Mouse (Mus musculus) neutrophil, adult 5-6 weeks (primary cell): ENCODE results near the gene Birc3. TPM values are rescaled to one million over a fixed set of nuclear protein-coding genes. Genes with fewer than 3 reads are reported as not detected.
A peak's percentile ranks its signal among the peaks of the same experiment; 100 is the strongest.
"Not testable (repeated sequence)": the region's sequence is repeated elsewhere in the genome, so short reads cannot be mapped to it uniquely, and the experiment has no call there.

Experiments
- ATAC-seq: fragments of 151-379, 151-347 bp; 2 replicates; pipeline ENCODE4 v1.8.0; 2017; ENCODE audit warnings: mild to moderate bottlenecking, moderate TSS enrichment; ENCODE audit not compliant: insufficient number of reproducible peaks, poor library complexity, low FRiP score, severe bottlenecking; ENCODE audit errors: extremely low read depth
- total RNA-seq: library from RNA; stranded (forward); fragments of 200-1000 nt; gene quantifications from 2 replicates; pipeline ENCODE4 v1.2.3, GENCODE M21; 2017

Birc3 gene
- total RNA-seq: 676 and 709 TPM in 2 replicates

DNA sequence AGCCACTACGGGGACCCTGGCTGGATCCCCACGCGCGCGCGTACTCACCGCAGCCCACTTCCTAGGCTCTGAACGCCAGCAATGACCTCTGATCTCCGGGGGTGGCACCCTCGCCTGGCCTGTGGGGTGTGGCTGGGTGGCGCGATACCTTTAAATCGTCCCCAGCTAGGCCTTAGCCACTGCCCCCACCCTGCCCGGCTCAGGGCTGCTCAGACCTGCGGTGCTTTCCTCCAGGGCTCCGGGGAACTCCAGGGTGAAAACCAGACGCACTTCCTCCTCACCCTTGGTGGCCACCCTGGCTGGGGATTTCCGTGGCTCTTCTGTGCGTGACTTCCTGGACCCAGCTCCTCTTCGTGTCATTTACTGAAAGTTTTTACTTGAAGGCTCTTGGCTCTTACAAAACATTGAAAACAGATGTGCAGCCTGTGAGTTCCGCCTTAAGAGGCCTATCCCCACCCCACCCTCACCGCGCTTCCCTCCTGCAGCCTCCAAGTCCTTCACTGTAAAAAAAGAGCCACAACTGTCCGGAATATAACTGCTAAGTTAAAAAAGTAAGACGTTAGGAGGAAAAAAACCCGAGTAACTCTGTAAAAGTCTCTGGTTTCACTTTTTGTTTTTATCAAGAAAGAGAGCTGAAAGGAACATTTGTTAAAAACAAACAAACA is at the start of gene Birc3:
Gene Birc3, minus strand, starts transcription at position 412 of the 665 bp plus-strand sequence.
- peak; percentile 83 for ATAC-seq

DNA sequence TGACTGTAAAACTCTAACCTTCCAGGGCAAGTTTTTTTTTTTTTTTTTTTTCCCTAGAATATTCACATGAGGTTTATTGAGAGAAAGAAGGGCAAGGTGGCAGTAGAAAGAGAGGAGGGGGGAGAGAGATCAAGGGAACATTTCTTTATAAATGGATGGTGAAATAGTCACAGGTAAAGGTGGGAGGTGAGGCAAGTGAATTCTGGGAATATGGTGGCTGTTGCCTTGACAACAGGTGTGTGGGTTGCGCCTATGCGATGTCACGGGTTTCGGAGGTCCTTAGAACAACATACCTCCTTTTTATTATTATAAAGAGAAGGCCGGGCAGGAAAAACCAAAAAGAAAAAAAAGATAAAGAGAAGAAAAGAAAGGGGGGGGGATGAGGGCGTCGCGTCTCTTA is 41.9 kb upstream of the Birc3 start:
- no peak for ATAC-seq

DNA sequence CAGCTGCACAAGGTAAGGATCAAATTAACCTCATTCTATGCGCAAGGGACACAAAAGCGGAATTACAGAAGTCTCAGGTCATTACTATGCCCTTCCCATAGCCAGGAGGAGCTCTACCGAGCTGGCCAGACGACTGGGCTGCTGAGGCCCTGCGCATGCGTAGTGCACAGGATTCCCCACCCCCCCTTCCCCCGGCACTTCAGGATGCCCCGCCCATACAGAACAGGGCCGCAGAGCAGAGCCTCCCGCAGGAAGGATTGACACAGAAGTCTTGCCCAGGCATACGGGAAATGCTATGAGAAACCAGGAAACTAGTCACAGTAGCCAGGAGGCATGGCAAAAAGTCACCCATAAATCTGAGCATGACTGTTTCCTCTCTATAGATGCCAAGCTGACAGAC is 41.5 kb upstream of the Birc3 start:
- no peak; the same call in 1 of the 2 replicates for ATAC-seq

DNA sequence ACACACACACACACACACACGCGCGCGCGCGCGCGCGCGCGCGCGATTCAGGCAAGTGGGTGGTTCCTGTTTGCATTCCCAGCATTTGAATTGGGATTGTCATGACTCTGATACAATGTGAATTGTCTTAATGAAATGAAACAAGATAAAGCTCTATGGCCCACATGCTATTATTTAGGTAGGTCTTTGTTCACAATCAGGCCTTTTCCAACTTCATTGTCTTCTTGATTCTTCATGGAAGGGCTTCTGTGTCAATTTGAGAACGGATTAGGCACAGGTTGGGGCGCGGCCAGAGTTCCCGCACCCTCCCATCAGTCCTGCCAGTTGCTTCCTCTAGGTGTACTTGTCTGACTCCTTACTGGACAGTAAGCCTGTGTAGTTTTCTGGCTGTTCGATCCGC is 41.0 kb upstream of the Birc3 start:
- ATAC-seq: no peak

DNA sequence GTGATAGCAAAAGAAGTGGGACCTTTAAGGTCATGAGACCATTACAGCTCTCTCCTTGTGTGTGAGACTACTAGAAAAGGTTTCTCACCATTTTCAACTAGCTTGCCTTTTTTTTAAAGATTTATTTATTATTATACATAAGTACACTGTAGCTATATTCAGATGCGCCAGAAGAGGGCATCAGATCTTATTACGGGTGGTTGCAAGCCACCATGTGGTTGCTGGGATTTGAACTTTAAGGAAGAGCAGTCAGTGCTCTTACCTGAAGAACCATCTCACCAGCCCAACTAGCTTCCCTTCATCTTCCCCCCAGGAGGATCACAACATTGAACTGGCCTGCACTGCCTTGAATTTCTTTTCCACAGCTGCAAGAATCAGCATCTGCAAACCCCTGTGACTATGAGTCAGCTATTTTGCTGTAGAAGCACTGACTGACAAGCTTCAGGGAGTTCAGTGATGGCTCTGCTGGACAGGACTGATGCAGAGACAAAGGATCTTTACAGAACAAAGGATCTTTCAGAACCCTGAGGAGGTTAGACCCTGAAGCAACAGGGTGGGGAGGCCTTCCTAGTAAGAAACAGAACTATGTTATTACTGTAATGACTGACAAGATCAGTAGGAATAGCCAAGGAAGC is 34.5 kb upstream of the Birc3 start:
- ATAC-seq: no peak

DNA sequence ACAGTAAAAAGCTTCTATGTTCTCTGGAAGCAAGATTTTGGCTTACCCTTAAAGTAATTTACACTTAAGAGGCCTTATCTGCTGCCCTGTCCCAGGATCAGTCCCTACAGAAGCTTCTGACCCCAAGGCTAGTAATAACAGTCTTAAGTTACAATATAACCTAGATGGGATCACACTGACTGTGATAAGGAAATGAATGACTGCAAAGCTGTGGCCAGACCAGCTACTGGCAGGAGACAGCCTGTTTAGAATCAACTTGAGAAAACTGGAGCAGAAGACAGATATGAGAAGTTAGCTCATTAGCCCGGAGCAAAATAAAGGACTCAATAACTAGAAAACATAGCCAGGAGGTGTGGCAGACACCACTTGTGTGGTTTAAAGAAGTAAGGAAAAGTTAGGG is 33.6 kb upstream of the Birc3 start:
- no peak for ATAC-seq

DNA sequence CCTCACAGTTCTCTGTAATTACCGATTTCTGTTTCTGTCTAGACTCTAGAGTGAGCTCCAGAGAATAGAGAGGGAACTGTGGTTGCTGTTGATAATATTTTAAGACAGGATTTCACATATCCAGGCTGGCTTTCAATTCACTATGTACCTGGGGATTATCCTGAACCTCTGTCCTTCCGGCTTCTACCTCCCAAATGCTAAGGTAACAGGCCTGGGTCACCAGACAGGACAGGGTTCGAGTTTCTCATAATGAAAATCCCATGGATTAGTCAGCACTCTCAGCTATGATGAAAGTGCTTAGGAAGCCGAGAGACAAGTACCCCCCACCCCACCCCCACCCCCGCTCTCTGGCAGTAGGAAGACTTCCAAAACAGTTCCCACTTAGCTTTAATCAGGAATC is 30.8 kb upstream of the Birc3 start:
- ATAC-seq: no peak

DNA sequence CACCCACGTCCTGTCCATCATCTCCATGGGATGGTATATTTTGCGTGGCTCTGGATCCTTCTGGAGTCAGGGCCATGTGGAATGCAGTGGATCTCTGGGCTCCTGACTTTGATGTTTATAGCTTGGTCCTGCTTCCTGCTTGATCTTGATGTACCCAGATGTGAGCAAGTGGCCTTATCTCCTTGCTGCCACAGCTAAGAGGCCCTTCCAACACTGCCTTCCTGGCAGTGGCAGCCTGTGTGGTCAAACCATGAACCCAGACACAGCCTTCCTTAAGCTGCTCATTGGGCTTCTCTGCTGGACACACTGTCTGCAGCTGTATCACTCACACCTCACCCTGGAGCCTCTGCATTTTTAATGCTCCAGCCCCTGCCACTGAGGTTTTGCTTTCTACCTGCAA is 30.3 kb upstream of the Birc3 start:
- no peak for ATAC-seq

DNA sequence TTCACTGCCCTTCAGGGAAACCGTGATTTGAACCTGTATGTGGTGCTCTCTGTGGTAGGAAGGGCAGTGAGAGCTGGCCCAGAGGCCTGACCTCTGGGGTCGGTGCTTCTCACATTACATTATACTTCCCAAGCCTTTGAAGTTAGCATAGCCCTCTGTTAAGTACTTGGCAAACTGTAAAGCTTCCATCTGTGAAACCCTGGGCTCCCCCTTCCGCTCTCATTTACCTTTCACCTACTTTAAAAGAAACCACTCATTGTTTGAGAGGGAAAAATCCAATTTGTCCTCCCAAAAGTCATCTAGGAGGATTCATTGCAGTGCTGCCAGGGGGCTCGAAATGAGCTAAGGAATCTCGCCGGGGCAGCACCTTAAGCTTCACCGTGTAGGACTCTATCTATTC is 29.3 kb upstream of the Birc3 start:
- no peak for ATAC-seq

DNA sequence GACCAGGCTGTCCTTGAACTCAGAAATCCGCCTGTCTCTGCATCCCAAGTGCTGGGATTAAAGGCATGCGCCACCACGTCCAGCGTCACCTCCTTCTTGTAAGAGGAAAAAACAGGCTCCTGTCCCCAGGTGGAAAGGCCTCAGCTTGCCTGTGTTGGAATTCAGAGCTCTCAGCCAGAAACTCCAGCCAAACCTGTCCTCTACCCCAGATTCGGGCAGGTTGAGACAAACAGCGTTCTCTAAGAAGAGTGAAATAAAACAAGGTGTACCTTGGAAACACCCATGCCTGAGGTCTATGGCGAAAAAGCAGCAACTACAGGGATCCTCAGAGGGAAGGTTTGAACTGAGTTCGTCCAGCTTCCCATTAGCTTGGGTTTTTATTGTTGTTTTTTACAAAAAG is 28.0 kb upstream of the Birc3 start:
- no peak for ATAC-seq

DNA sequence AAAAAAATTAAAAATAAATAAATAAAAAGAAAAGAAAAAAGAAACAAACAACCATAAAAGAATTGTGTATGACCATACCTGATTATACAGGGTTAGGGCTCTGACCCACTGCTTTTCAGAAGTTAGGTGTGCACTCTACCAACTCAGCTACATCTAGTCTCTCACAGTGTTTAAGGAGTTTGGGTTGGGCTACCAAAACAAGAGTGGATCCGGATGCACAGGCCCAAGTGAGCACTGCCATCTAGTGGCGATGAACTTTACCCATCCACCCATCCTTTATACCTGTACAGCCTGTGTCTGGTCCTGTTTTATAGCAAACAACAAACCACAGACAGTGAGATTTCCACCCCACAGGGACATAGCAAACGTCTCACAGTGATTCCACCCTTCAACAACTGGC is 24.5 kb upstream of the Birc3 start:
- peak; percentile 100 for ATAC-seq

DNA sequence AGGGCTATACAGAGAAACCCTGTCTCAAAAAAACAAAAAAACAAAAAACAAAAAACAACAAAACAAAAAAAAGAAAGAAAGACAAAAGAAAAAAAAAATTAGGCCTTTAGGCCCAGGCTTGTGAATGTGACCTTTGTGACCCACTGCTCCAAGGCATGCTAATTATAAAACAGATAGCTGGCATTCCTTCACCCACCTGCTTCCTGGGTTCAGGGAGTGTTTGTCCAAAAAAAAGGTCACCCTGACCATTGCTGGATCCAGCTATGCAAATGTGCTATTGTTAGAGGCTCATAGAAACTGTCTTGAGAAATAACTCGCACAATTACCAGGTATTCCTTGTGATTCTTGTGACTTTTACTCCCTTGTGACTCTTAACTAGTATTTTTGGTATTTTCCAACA is 18.8 kb upstream of the Birc3 start:
- ATAC-seq: not testable (repeated sequence)

DNA sequence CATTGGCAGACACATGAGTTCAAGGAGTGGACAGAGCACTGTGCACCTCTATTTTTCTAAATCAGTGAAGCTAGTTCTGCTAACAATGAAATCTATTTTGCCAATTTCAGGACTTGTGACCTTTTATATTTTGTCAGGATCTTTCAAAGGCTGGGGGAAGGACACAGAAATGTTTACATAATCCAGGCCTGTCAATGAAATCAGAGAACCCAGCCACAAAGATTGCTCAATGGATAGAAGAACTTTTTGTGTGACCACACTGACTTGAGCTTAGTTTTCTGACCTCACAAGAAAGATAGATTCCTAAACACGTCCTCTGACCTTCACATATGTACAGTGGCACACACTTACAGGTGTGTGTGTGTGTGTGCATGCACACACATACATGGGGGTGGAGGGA is 18.2 kb upstream of the Birc3 start:
- no peak for ATAC-seq

DNA sequence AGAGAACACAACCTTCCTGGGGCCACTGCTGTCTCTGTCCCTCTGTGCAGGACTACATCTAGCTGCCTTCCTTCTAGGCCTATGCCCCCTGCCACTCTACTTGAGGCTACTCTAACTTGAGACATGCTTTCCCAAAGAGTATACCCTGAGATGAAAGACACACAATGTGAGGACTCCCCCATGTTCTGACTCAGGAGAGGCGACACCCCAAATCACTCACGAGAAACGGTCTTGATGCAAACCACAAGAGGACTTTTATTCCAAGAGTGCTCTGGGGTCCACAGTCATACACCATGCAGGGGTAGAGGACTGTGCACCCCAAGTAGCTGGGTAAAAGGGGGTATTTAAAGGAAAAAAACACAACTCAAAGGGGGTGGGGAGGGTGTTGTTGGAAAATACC is 11.4 kb upstream of the Birc3 start:
- ATAC-seq: no peak

DNA sequence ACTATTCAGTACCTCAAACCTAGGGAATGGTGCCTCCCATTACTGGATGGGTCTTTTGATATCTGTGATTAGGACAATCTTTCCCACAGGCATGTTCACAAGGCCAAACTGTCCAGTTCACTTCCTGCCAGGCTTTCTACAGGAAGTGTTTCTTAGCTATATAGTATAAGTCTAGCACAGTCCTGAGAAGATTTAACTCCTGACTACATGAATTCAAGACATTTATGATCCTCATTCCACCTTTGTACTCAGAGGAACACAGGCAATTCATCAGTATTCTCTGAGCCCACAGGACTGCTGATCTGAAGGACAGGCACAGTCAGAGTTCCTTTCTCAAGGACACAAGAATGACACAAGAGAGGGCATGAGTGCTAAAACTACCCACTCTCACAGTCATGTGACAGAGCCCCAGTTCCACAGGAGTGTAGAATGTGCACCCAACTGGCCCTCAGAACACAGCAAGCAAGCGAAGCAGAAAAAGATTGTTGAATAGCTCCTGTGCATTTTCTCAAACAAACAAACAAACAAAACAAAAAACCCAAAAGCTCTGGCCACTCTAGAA is 9.4 kb upstream of the Birc3 start:
- no peak for ATAC-seq

DNA sequence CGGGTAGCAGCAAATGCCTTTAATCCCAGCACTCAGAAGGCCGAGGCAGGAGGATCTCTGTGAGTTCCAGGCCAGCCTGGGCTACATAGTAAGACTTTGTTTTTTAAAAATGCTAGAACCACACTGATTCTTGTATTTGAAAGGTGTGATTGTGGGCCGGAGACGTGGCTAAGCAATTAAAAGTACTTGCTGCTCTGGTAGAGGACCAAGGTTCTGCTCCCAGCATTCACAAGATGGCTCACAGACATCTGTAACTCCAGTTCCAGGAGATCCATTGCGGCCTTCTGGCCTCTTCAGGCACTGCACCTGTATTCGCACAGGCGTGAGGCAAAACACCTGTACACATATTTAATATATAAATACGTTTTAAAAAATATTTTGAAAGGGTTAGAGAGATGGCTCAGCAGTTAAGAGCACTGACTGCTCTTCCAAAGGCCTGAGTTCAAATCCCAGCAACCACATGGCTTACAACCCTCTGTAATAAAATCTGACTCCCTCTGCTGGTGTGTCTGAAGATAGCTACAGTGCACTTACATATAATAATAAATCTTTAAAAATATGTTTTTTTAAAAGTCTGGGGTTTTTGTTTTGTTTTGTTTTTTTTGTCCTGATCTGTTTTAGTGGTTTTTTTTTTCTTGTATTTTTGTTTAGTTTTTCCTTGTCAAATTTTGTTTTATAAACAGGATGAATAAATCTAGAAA is 675 bp upstream of the Birc3 start:
- ATAC-seq: no peak

DNA sequence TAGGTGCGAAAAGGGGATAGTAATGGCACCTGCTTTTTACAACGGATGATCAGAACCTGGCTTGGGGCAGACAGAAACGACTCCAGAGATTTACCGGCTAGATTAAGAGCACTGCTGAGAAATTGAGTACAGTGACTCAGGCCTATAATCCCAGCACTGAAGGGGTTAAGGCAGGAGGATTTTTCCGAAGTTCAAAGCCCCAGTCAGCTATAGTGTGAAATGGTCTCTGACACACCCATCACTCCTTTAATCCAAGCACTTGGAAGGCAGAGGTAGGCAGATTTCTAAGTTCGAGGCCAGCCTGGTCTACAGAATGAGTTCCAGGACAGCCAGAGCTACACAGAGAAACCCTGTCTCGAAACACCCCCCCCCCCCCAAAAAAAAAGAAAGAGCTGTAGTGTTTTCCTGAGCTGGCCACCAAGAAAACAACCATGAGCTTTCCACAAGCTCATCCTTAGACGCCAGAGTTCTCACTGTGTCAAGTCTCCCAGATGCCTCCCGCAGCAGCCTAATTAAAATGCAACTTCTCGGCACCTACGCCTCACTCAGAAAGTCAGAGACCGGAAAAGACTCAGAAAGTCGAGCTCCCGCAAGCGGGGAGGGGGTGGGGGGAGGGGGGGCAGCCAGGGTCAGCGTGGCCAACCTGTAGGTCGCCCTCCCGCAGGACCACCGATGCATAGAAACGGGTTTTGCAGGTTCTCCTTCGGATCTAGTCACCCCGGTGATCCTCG is 777 bp downstream of the Birc3 start:
- no peak for ATAC-seq

DNA sequence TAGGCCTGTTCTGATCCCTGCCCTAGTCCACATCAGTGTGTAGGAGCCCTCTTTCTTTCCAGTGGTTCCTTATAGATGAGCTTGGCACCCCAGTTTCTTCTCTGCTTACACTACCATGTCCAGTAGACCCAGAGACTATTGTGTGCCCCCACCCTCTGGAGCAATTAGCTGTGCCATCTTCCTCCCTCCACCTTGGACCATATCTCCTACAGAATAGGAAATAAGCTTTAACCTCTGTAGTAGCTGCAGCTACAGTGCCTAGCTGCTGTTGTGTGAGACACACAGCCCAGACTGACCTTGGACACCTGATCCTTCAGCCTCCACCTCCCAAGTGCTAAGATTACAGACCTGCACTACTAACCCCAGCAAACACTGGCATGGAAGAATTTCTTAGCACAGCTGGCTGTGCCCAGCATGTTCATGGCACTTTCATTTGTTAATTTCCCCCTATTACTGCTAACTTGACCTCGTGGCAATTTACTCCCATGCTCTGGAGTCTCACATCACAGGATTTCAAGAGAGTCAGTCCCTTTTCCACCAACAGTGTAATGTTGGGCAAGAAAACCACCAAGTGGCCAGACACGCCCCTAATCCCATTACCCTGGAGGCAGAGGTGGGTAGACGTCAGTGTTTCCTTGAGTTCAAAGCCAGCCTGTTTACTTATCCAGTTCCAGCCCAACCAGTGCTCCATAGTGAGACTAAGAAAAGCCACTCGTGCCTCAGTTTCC is 1.5 kb downstream of the Birc3 start:
- ATAC-seq: no peak
